Mouse (Mus musculus) midbrain, embryonic 14.5 days (tissue): ENCODE measurements at regions not wholly inside any gene's neighbourhood (a gene's known extent, or its start where the extent isn't known, plus 50 kb on each side); places are given as distances from the start of the nearest gene placed in this dataset.
A peak's percentile ranks its signal among the peaks of the same experiment; 100 is the strongest.

Experiments used
- ATAC-seq: fragments of 200-750 bp; cut with Nextera tagmentation; 2 replicates; pipeline ENCODE4 v1.8.0; 2017; ENCODE audit warnings: moderate number of reproducible peaks, moderate library complexity; ENCODE audit not compliant: low FRiP score, low TSS enrichment
- DNase-seq: peaks from one replicate; pipeline ENCODE4 v3.0.0-alpha.2; 2015
- H3K27ac ChIP-seq: fragments of 300-500 bp; sonication (generic); replicated peaks from 2 replicates; pipeline ENCODE4 v1.5.1; 2014; ENCODE audit warnings: mild to moderate bottlenecking, low read depth, low read length, moderate library complexity
- H3K27me3 ChIP-seq: fragments of 300-500 bp; sonication (generic); 2 replicates; pipeline ENCODE4 v1.6.1; 2014; ENCODE audit warnings: low read length, control low read depth, mixed read lengths; ENCODE audit not compliant: control insufficient read depth, insufficient read depth
- H3K36me3 ChIP-seq: fragments of 300-500 bp; sonication (generic); 2 replicates; pipeline ENCODE4 v1.6.1; 2014; ENCODE audit warnings: low read length, control low read depth; ENCODE audit not compliant: control insufficient read depth, insufficient read depth
- H3K4me1 ChIP-seq: fragments of 300-500 bp; sonication (generic); 2 replicates; pipeline ENCODE4 v1.6.1; 2014; ENCODE audit warnings: mild to moderate bottlenecking, antibody characterized with exemption, low read length, control low read depth; ENCODE audit not compliant: control insufficient read depth, insufficient read depth
- H3K4me2 ChIP-seq: fragments of 300-500 bp; sonication (generic); 2 replicates; pipeline ENCODE4 v1.6.1; 2014; ENCODE audit warnings: mild to moderate bottlenecking, low read length, moderate library complexity
- H3K4me3 ChIP-seq: fragments of 300-500 bp; sonication (generic); replicated peaks from 2 replicates; pipeline ENCODE4 v1.5.1; 2014; ENCODE audit warnings: low read depth, low read length
- H3K9ac ChIP-seq: fragments of 300-500 bp; sonication (generic); replicated peaks from 2 replicates; pipeline ENCODE4 v1.6.1; 2014; ENCODE audit warnings: mild to moderate bottlenecking, low read length, moderate library complexity
- H3K9me3 ChIP-seq: fragments of 300-500 bp; sonication (generic); 2 replicates; pipeline ENCODE4 v1.6.1; 2016; ENCODE audit warnings: low read length, control low read depth, mixed read lengths; ENCODE audit not compliant: control insufficient read depth
- WGBS: fragments of 180-500 bp; shearing (Covaris S2); extraction: QIAGEN DNeasy Blood & Tissue Kit; methylation state at CpG from one replicate; pipeline ENCODE4 v1.1.7; 2014; 5-methylcytosine and 5-hydroxymethylcytosine counted together

GRCm38 (mm10) chr2:94590494-94590893 lies 152.6 kb upstream of the Api5 start:
- Histone ChIP-seq H3K9ac (no peak overlapping the region), H3K9me3 (no peaks in the 10 kb centered on the region), H3K4me3 (no peak overlapping the region), H3K27me3 (no peaks in the 10 kb centered on the region), H3K27ac (no peak overlapping the region), H3K4me1 (no peaks in the 10 kb centered on the region), H3K4me2 (no peak overlapping the region), H3K36me3 (no peaks in the 10 kb centered on the region)
- no peak for DNase-seq
- no peak for ATAC-seq
- 39% methylated on average over 6 of the region's 6 CpGs for WGBS

GRCm38 (mm10) chr2:94587255-94587654 lies 149.3 kb upstream of the Api5 start:
- Histone ChIP-seq H3K4me3 (no peak overlapping the region), H3K4me1 (no peaks in the 10 kb centered on the region), H3K9me3 (no peaks in the 10 kb centered on the region), H3K27ac (no peak overlapping the region), H3K9ac (no peak overlapping the region), H3K36me3 (no peaks in the 10 kb centered on the region), H3K4me2 (no peak overlapping the region), H3K27me3 (no peaks in the 10 kb centered on the region)
- 67% methylated on average over 1 of the region's 1 CpGs for WGBS
- ATAC-seq (no peak), DNase-seq (no peak)

- no peaks in the 10 kb centered on the region for H3K36me3 ChIP-seq
- H3K9me3 ChIP-seq, result no peaks in the 10 kb centered on the region
- ATAC-seq, result no peak
- H3K27ac ChIP-seq, result no peak overlapping the region
- DNase-seq, result peak; percentile 51
- H3K27me3 ChIP-seq, result no peaks in the 10 kb centered on the region
- H3K9ac ChIP-seq, result no peak overlapping the region
- WGBS, result 16% methylated on average over 3 of the region's 3 CpGs
- no peaks in the 10 kb centered on the region for H3K4me1 ChIP-seq
- H3K4me3 ChIP-seq, result no peak overlapping the region
- no peak overlapping the region for H3K4me2 ChIP-seq
Measured at GRCm38 (mm10) chr2:94571646-94572045, 133.7 kb upstream of the Api5 start.

DNA sequence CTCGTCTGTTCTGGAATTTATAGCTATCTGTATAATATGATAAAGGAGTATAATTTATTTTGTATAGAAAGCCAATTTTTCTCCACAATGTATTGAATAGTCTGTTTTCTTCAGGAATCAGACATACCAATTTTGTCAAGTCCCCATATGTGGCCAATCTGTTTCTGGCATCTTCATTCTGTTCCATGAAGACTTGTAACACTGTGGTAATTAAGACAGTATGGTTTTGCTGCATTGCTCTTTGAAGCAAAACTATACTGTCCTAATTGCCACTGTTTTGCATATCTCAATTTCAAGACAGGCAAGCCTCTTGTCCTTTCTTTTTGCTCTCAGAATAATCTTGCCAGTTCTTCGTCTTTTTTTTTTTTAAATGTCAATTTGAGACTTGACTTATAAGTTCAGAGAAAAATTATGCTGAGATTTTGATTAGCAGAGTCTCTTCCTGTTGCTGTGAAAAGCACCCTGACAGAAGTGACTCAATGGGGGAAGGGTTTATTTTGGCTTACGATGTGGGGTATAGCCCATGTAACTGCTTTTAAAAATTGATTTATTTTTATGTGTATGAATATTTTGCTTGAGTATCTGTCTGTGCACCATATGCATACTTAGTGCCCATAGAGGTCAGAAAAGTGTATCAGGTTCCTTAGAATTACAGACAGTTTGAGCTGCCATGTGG lies 103.4 kb upstream of the Api5 start:
- Histone ChIP-seq H3K27ac (no peak overlapping the region), H3K36me3 (no peaks in the 10 kb centered on the region), H3K4me2 (no peak overlapping the region), H3K4me1 (no peaks in the 10 kb centered on the region), H3K9me3 (no peaks in the 10 kb centered on the region), H3K9ac (no peak overlapping the region), H3K27me3 (no peaks in the 10 kb centered on the region), H3K4me3 (no peak overlapping the region)
- ATAC-seq (no peak), DNase-seq (no peak)
- WGBS, result 88% methylated on average over 3 of the region's 3 CpGs

- H3K36me3 ChIP-seq, result no peaks in the 10 kb centered on the region
- DNase-seq, result no peak
- no peak overlapping the region for H3K9ac ChIP-seq
- H3K4me1 ChIP-seq, result no peaks in the 10 kb centered on the region
- H3K9me3 ChIP-seq, result no peaks in the 10 kb centered on the region
- no peaks in the 10 kb centered on the region for H3K27me3 ChIP-seq
- H3K4me3 ChIP-seq, result no peak overlapping the region
- no peak for ATAC-seq
- no peak overlapping the region for H3K27ac ChIP-seq
- no peak overlapping the region for H3K4me2 ChIP-seq
- 91% methylated on average over 4 of the region's 4 CpGs for WGBS
Measured at GRCm38 (mm10) chr2:94536631-94537030, 98.7 kb upstream of the Api5 start.

DNA sequence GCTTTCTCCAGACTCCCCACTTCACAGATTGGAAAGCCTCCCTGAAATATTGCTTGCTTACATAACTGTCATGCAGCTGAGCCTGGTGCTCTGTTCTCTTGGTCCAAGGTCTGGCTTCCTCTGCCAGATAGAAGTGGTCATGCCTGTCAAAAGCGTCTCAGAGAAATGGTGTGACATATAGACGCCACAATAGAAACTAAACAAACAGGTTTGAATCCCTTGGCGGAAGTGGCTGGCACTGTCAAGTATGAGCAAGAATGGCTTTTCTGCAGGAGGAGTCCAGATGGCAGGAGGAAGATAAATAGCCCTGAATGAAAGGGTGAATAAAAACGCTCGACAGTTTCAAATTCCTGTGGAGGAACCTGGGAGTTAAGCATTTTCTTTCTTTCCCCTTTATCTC lies 93.2 kb upstream of the Api5 start:
- H3K4me1 ChIP-seq, result no peaks in the 10 kb centered on the region
- no peak for ATAC-seq
- H3K9ac ChIP-seq, result no peak overlapping the region
- H3K36me3 ChIP-seq, result no peaks in the 10 kb centered on the region
- no peaks in the 10 kb centered on the region for H3K9me3 ChIP-seq
- no peak for DNase-seq
- no peak overlapping the region for H3K27ac ChIP-seq
- no peak overlapping the region for H3K4me2 ChIP-seq
- H3K27me3 ChIP-seq, result no peaks in the 10 kb centered on the region
- WGBS, result 23% methylated on average over 5 of the region's 5 CpGs
- no peak overlapping the region for H3K4me3 ChIP-seq

DNA sequence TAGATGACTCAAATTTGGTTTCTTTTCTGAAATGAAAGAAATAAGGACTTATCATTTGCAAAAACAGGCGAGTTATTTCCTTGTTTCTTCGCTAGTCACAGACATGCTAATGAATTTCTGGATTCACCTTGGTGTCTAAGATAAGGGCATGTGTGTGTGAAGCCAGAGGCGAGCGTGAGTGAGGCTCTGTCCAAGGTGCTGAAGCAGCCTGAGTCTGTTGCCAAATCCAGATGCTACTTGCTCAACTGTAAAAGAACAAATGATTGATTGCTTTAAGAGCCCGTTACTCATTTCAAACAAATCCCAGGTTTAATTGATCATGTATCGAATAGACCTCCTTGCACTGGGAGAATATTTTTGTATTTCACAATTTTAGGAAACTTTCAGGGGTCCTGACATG lies 86.6 kb upstream of the Api5 start:
- Histone ChIP-seq H3K27me3 (no peaks in the 10 kb centered on the region), H3K4me3 (no peak overlapping the region), H3K9me3 (no peaks in the 10 kb centered on the region), H3K4me2 (no peak overlapping the region), H3K9ac (no peak overlapping the region), H3K27ac (no peak overlapping the region), H3K4me1 (no peaks in the 10 kb centered on the region), H3K36me3 (no peaks in the 10 kb centered on the region)
- no peak for ATAC-seq
- peak; percentile 44 for DNase-seq
- 41% methylated on average over 6 of the region's 6 CpGs for WGBS

DNA sequence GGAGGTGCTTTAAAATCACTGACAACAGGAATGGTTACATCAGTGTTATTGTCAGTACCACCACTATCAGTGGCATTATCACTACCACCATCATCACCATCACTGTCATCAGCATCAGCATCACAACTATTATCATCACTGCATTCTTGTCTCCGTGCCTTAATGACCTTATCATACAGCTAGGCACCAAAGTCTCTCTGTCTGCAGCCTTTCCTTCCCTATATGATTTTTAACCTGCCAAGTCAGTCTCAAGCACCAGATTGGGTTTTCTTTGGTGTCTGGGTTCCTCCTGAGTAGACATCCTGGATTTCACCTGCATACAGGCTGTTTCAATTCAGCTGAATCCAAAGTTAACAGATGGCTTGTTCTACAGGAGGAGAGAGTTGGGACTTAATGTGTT lies 78.9 kb upstream of the Api5 start:
- Histone ChIP-seq H3K4me2 (no peak overlapping the region), H3K27me3 (no peaks in the 10 kb centered on the region), H3K4me1 (no peaks in the 10 kb centered on the region), H3K27ac (no peak overlapping the region), H3K9ac (no peak overlapping the region), H3K9me3 (no peaks in the 10 kb centered on the region), H3K36me3 (no peaks in the 10 kb centered on the region), H3K4me3 (no peak overlapping the region)
- ATAC-seq (no peak), DNase-seq (no peak)
- 80% methylated on average over 1 of the region's 1 CpGs for WGBS

DNA sequence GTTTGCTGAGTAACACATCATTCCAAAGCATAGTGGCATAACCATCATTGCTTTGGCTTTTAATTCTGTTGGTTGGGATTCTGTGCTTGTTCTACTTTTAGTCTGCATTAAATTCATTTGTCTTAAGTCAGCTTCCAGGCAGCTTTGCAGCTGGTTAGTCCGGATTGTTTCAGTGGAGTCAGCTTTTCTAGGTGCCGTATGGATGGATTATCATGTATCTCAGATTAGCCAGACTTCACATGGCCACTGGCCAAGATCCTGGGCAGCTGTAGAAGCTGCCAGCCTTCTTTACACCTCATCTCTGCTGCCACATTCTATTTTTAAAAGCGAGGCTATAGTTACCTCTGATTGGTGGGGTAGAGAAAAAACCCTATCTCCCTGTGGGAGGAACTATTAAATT lies 74.1 kb upstream of the Api5 start:
- 55% methylated on average over 3 of the region's 3 CpGs for WGBS

More for the DNA sequence above, 74.1 kb upstream of the Api5 start:
- Histone ChIP-seq H3K27me3 (no peaks in the 10 kb centered on the region), H3K4me1 (no peaks in the 10 kb centered on the region), H3K36me3 (no peaks in the 10 kb centered on the region), H3K27ac (no peak overlapping the region), H3K9me3 (no peaks in the 10 kb centered on the region), H3K4me3 (no peak overlapping the region), H3K4me2 (no peak overlapping the region), H3K9ac (no peak overlapping the region)
- ATAC-seq, result no peak
- no peak for DNase-seq
